Mouse (Mus musculus) spleen, adult 2 months (tissue): ENCODE measurements at regions not wholly inside any gene's neighbourhood (a gene's known extent, or its start where the extent isn't known, plus 50 kb on each side); places are given as distances from the start of the nearest gene placed in this dataset.

Experiments
- CTCF ChIP-seq: fragments of 200-500 bp; IDR thresholded peaks from 2 replicates; pipeline ENCODE4 v1.5.1; 2011; ENCODE audit warnings: mild to moderate bottlenecking, inconsistent platforms; ENCODE audit not compliant: insufficient read depth, insufficient read length, insufficient replicate concordance; ENCODE audit errors: extremely low read depth
- POLR2A ChIP-seq: fragments of 200-500 bp; IDR thresholded peaks from 2 replicates; pipeline ENCODE4 v1.6.1; 2011; ENCODE audit warnings: low read depth, low read length, inconsistent platforms

DNA sequence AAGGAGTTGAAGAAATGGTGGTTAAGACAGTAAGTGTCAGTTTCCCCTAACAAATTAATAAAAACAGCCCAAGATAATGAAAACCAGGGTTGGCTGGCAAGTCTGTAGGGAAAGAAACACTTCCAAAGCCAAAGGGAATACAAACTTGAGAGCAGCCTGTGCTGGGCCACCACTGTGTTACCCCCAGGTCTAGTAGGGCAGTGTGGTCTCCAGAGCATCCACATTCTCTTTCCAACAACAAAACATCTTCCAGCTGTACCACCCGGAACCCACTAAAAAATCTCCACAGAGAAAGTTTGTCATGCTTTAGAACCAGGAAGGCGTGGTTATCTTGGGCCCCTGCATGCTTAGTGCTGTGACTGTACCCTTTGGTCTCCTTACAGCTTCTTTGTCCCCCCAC lies 89.4 kb upstream of the Spag17 start:
- no peak for TF ChIP-seq POLR2A
- no peak for TF ChIP-seq CTCF
